Comparison of ENCODE assay signal across 19 mouse cellular contexts in genomic region chr1:171515039-171515438, GRCm38 (mm10). TPM values are rescaled to one million over a fixed set of nuclear protein-coding genes. Genes with fewer than 3 reads are reported as not detected.
DNase-seq lines count a peak whose midpoint lies in the region; TF ChIP-seq lines count a peak whose summit lies in the region.
"Had no signal": no experiment of that assay in that cellular context is flagged by ENCODE, and none has a peak within 500 bp of the region (broad histone marks: within the 10 kb centered on the region; RNA-seq: fewer than 3 reads in every experiment).

No protein-coding gene starts in this region.

- peaks cover 4% of the 10 kb centered on the region; the same call in 1 of the 2 replicates for H3K9me3 ChIP-seq in megakaryocyte, embryonic 14.5 days
- H3K9me3 ChIP-seq: hindbrain, embryonic 15.5 days; liver, embryonic 13.5 days; midbrain, embryonic 12.5 days; neural tube, embryonic 13.5 days; stomach, embryonic 15.5 days had no signal

- H3K79me2 ChIP-seq in heart, adult 2 months (replicated peaks; ENCODE audit: control insufficient read depth, insufficient read depth, low read length): no peaks in the 10 kb centered on the region

- no peak overlapping the region for H3K9ac ChIP-seq in heart, adult 2 months (ENCODE audit: low read depth, low read length)
- H3K9ac ChIP-seq: heart, embryonic 12.5 days; hindbrain, embryonic 15.5 days; liver, embryonic 13.5 days; midbrain, embryonic 12.5 days; neural tube, embryonic 13.5 days; stomach, embryonic 15.5 days had no signal

- no peaks in the 10 kb centered on the region for H3K27me3 ChIP-seq in heart, adult 2 months (ENCODE audit: control insufficient read depth, insufficient read depth, low read length)
- no peaks in the 10 kb centered on the region for H3K27me3 ChIP-seq in thymus, adult 2 months (ENCODE audit: control insufficient read depth, insufficient read depth, low read length)
- H3K27me3 ChIP-seq in megakaryocyte, embryonic 14.5 days (replicated peaks): peaks cover 15% of the 10 kb centered on the region
- H3K27me3 ChIP-seq: heart, embryonic 12.5 days; hindbrain, embryonic 15.5 days; liver, embryonic 13.5 days; midbrain, embryonic 12.5 days; neural tube, embryonic 13.5 days; stomach, embryonic 15.5 days had no signal

- no peak overlapping the region for H3K27ac ChIP-seq in heart, adult 2 months
- H3K27ac ChIP-seq in thymus, adult 2 months (ENCODE audit: control insufficient read depth, insufficient read depth, low read length): no peak overlapping the region
- H3K27ac ChIP-seq in layer of hippocampus, adult 2 months: no peak overlapping the region
- H3K27ac ChIP-seq: hindbrain, embryonic 15.5 days; liver, embryonic 13.5 days; midbrain, embryonic 12.5 days; neural tube, embryonic 13.5 days; stomach, embryonic 15.5 days had no signal

- peak; percentile 13; the same call in 1 of the 2 replicates for TF ChIP-seq CTCF in heart, adult 2 months (IDR thresholded peaks at IDR 0.05)
- no peak for TF ChIP-seq CTCF in thymus, adult 2 months (IDR thresholded peaks at IDR 0.05; ENCODE audit: borderline replicate concordance, control insufficient read depth, extremely low read depth, insufficient read depth, low read length, poor library complexity)
- no peak for TF ChIP-seq CTCF in layer of hippocampus, adult 2 months (conservative IDR thresholded peaks at IDR 0.05)

- intact Hi-C loops in heart, adult 2 months (cut with DNase I): no loop called here
- intact Hi-C loops in heart, postnatal 14 days (cut with DNase I): no loop called here

- no peaks in the 10 kb centered on the region for H3K4me1 ChIP-seq in heart, adult 2 months (ENCODE audit: control insufficient read depth, insufficient read depth, low read length)
- H3K4me1 ChIP-seq in thymus, adult 2 months (replicated peaks; ENCODE audit: control insufficient read depth, insufficient read depth, low read length): no peaks in the 10 kb centered on the region; the same call in 1 of the 2 replicates
- H3K4me1 ChIP-seq in megakaryocyte, embryonic 14.5 days: peaks cover 8% of the 10 kb centered on the region; the same call in 1 of the 2 replicates
- H3K4me1 ChIP-seq: heart, embryonic 12.5 days; hindbrain, embryonic 15.5 days; liver, embryonic 13.5 days; midbrain, embryonic 12.5 days; neural tube, embryonic 13.5 days; stomach, embryonic 15.5 days had no signal

- no peak for TF ChIP-seq EP300 in heart, adult 2 months (IDR thresholded peaks at IDR 0.05; ENCODE audit: insufficient read depth, low read depth, low read length)

- no peak for TF ChIP-seq POLR2A in heart, adult 2 months (IDR thresholded peaks at IDR 0.05; ENCODE audit: insufficient read depth, low read depth, low read length)
- TF ChIP-seq POLR2A in thymus, adult 2 months (IDR thresholded peaks at IDR 0.05; ENCODE audit: control insufficient read depth, extremely low read depth, insufficient read depth, low read length, poor library complexity): no peak

- H3K4me3 ChIP-seq in heart, adult 2 months: no peak overlapping the region
- H3K4me3 ChIP-seq in thymus, adult 2 months (ENCODE audit: control insufficient read depth, insufficient read depth, low read length): no peak overlapping the region
- H3K4me3 ChIP-seq in megakaryocyte, embryonic 14.5 days (replicated peaks): peak overlapping the region; percentile 1
- no peak overlapping the region for H3K4me3 ChIP-seq in layer of hippocampus, adult 2 months
- H3K4me3 ChIP-seq: heart, embryonic 12.5 days; hindbrain, embryonic 15.5 days; liver, embryonic 13.5 days; midbrain, embryonic 12.5 days; neural tube, embryonic 13.5 days; stomach, embryonic 15.5 days had no signal

- H3K36me3 ChIP-seq in heart, adult 2 months (ENCODE audit: control insufficient read depth, insufficient read depth, low read length): no peaks in the 10 kb centered on the region
- H3K36me3 ChIP-seq in thymus, adult 2 months (ENCODE audit: control insufficient read depth, insufficient read depth, low read length): no peaks in the 10 kb centered on the region
- H3K36me3 ChIP-seq in megakaryocyte, embryonic 14.5 days (replicated peaks; ENCODE audit: low read length): no peaks in the 10 kb centered on the region
- H3K36me3 ChIP-seq: heart, embryonic 12.5 days; hindbrain, embryonic 15.5 days; liver, embryonic 13.5 days; midbrain, embryonic 12.5 days; neural tube, embryonic 13.5 days; stomach, embryonic 15.5 days had no signal

- no peak for DNase-seq in heart, adult 2 months
- DNase-seq in heart, postnatal 14 days: no peak
- peak; percentile 32 for DNase-seq in thymus, adult 2 months
- DNase-seq in thymus, postnatal 0 days (ENCODE audit: low spot score): no peak
- no peak for DNase-seq in frontal cortex, postnatal 10 days (ENCODE audit: low spot score in 2 of 2)
- no peak for DNase-seq in frontal cortex, postnatal 36 days (ENCODE audit: low spot score in 2 of 2)
- no peak for DNase-seq in layer of hippocampus, adult 2 months (ENCODE audit: low spot score in 2 of 2)
- DNase-seq: cerebellum, adult 18-20 months; liver, embryonic 13.5 days had no signal

- 15% methylated on average over 1 of the region's 1 CpGs for WGBS in heart, adult 2 months
- whole genome bisulfite sequencing in thymus, adult 2 months: 24% methylated on average over 1 of the region's 1 CpGs

RNA-seq across cellular contexts. Expression of gene Alyref2, which starts 11.8 kb away (rescaled TPM):
- total RNA-seq in heart, adult 2 months (2021): 1 to 10 TPM; 1.6 to 2.2 TPM
- 2.5 TPM in 2 replicates for polyA plus RNA-seq in heart, adult 2 months (2012; rRNA removed)
- total RNA-seq in heart, postnatal 14 days (2021): 1 to 10 TPM; 2.8 to 3.2 TPM
- polyA plus RNA-seq in thymus, adult 2 months (2012; rRNA removed): 5.8 and 6.6 TPM in 2 replicates
- 18.7 and 20.4 TPM in 2 replicates for polyA plus RNA-seq in thymus, postnatal 0 days (2015; fragmentation: Nextera tagmentation; extraction: Ambion mirVana)
- polyA plus RNA-seq in megakaryocyte, embryonic 14.5 days (2012; ENCODE audit: insufficient read depth, low replicate concordance): 4.6 and 9.8 TPM in 2 replicates
- total RNA-seq in layer of hippocampus, adult 2 months (2021): 1 to 10 TPM; 6.2 to 7.2 TPM

RNA-seq across cellular contexts. Expression of gene Itln1, which starts 20.1 kb away (rescaled TPM):
- total RNA-seq in heart, adult 2 months (2021): not detected
- 0.16 TPM in 1 of 2 replicates, not detected in the other for polyA plus RNA-seq in heart, adult 2 months (2012; rRNA removed)
- not detected for total RNA-seq in heart, postnatal 14 days (2021)
- 1.9 and 2.5 TPM in 2 replicates for polyA plus RNA-seq in thymus, adult 2 months (2012; rRNA removed)
- 2.2 and 2.8 TPM in 2 replicates for polyA plus RNA-seq in thymus, postnatal 0 days (2015; fragmentation: Nextera tagmentation; extraction: Ambion mirVana)
- polyA plus RNA-seq in megakaryocyte, embryonic 14.5 days (2012; ENCODE audit: insufficient read depth, low replicate concordance): 0.94 TPM in 1 of 2 replicates, not detected in the other
- total RNA-seq in layer of hippocampus, adult 2 months (2021): not detected
- total RNA-seq: gastrocnemius, adult 8-10 months; layer of hippocampus, postnatal 25 days had no signal
- polyA plus RNA-seq: C2C12; heart, embryonic 12.5 days; hindbrain, embryonic 15.5 days; kidney, embryonic 16.5 days; liver, embryonic 13.5 days; midbrain, embryonic 12.5 days; neural tube, embryonic 13.5 days had no signal

RNA-seq across cellular contexts. Expression of gene Cd244a, which starts 44.0 kb away (rescaled TPM):
- total RNA-seq in heart, adult 2 months (2021): under 1 TPM; 0.21 to 0.36 TPM
- 0.29 and 0.88 TPM in 2 replicates for polyA plus RNA-seq in heart, adult 2 months (2012; rRNA removed)
- total RNA-seq in heart, postnatal 14 days (2021): under 1 TPM; 0.38 to 0.41 TPM
- 1.8 and 1.9 TPM in 2 replicates for polyA plus RNA-seq in thymus, adult 2 months (2012; rRNA removed)
- 3.2 and 4.2 TPM in 2 replicates for polyA plus RNA-seq in thymus, postnatal 0 days (2015; fragmentation: Nextera tagmentation; extraction: Ambion mirVana)
- not detected in 2 replicates for polyA plus RNA-seq in megakaryocyte, embryonic 14.5 days (2012; ENCODE audit: insufficient read depth, low replicate concordance)
- total RNA-seq in layer of hippocampus, adult 2 months (2021): not detected
- total RNA-seq: layer of hippocampus, postnatal 25 days had no signal
- polyA plus RNA-seq: C2C12; heart, embryonic 12.5 days; hindbrain, embryonic 15.5 days; midbrain, embryonic 12.5 days; neural tube, embryonic 13.5 days had no signal
